Mouse (Mus musculus): ENCODE data around the gene Psmb2. TPM values are rescaled to one million over a fixed set of nuclear protein-coding genes. Genes with fewer than 3 reads are reported as not detected.
A peak's percentile ranks its signal among the peaks of the same experiment; 100 is the strongest.

Psmb2 gene
- total and polyA plus RNA-seq, 2 experiments from 2014 or later = 185 to 497 TPM

DNA sequence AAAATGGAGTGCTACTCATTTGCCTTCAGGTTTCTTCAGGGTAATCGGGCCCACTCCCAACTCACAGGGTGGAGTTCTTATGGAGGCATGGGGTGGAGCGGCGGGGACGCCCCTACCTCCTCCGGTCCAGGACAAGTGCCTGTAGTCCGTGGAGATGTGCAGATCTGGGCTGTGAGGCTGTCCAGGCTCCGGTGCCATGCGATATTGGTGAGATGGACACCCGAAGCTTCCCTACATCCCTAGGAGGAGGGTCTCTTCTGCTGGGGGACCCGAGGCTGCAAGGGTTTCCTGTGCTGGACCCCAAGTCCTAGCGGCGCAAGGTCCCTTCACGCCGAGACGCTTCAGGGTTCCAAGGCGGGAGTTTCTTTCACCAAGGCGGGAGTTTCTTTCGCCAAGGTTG is 54.7 kb downstream of the Psmb2 start:
- WGBS = 2% methylated on average over 18 of the region's 18 CpGs
- no peak for ATAC-seq
- no peak overlapping the region for H3K4me2 ChIP-seq (ENCODE audit: low read depth)

DNA sequence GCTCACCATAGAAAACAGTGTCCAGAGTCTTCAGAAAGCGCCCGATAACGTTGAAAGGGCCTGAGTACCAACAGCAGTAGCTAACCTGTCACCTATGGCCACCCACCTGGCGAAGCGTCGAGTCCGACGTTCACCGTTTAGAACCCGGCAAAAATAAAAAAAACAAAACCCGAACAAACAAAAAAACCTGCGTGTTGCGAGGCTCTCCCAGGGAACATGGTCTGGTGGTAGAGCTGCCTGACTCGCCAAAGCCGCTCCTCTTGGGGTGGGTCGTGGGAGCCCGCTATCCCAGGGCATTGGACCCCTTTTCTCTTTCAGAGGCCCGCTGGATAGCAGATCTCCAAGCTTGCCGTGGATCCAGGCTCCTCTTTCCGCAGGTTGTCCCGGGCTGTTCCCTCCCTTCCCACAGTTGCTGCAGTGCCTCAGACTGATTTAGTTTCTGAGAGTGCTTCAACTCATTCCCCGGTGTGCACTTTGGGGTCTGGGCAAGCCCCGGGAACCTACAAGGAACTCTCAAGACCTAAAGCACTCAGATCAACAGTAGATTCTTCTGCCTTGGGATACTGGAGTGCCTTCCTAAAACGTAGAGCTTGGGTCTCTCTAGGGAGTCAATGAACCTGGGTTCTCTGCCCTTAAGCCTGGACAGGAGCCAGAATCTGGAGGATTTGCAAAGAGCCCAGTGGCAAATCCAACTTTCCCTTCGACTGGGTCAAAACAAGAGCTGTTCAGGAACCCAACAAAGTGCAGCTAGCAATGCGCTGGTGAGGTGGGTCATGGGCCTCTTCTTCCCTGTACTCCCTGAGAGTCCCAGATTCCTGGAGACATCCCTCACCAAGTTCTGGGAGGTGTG is 55.3 kb downstream of the Psmb2 start:
- Histone ChIP-seq H3K9ac (no peak overlapping the region), H3K27me3 (ENCODE audit: insufficient read depth, low read length) (peaks cover 68% of the 10 kb centered on the region), H3K4me2 (ENCODE audit: low read depth) (no peak overlapping the region), H3K9me3 (ENCODE audit: low read length) (no peaks in the 10 kb centered on the region), H3K4me1 (ENCODE audit: insufficient read depth) (no peaks in the 10 kb centered on the region), H3K27ac (ENCODE audit: low read depth, low read length) (no peak overlapping the region), H3K36me3 (ENCODE audit: insufficient read depth) (no peaks in the 10 kb centered on the region), H3K4me3 (ENCODE audit: low read depth, low read length) (no peak overlapping the region)
- 4% methylated on average over 26 of the region's 26 CpGs for WGBS
- TF ChIP-seq CTCF (IDR thresholded peaks at IDR 0.05; ENCODE audit: low read depth) = no peak
- DNase-seq = no peak
- ATAC-seq = no peak

More for the DNA sequence above, 54.7 kb downstream of the Psmb2 start:
- Histone ChIP-seq H3K9ac (no peak overlapping the region), H3K27ac (ENCODE audit: low read depth, low read length) (no peak overlapping the region), H3K36me3 (ENCODE audit: insufficient read depth) (no peaks in the 10 kb centered on the region), H3K9me3 (ENCODE audit: low read length) (no peaks in the 10 kb centered on the region), H3K4me1 (ENCODE audit: insufficient read depth) (no peaks in the 10 kb centered on the region), H3K27me3 (ENCODE audit: insufficient read depth, low read length) (peaks cover 63% of the 10 kb centered on the region), H3K4me3 (ENCODE audit: low read depth, low read length) (no peak overlapping the region)
- DNase-seq = no peak
- no peak for TF ChIP-seq CTCF (IDR thresholded peaks at IDR 0.05; ENCODE audit: low read depth)

DNA sequence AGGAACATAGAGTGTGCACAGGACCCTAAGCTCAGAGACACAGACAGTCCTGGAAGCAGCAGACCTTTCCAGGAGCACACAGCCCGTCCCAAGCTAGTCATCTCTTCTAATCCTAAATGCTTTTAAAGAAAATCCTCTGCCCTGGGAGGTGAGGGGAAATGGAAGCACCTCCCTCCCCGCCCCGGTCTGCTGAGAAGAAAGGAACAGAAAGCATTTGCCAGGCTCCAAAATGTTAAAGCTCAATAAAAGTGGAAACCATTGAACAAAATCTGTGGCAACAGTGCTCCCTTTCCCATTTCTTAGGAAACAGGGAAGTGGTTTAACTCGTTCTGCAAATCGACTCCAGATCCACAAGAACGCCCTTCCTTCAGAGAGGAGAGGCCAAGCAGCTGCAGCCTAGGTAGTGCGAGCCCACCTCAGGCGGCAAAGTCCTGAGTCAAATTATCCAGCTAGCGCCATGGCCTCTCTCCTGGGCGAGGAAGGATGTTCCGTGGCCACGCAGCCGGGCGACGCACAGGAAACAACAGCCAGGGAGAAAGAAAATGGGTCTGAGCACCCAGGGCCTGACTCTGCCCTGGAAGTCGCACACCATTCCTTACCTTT is 56.7 kb downstream of the Psmb2 start:
- 3% methylated on average over 16 of the region's 16 CpGs for WGBS
- DNase-seq = no peak
- Histone ChIP-seq H3K27ac (ENCODE audit: low read depth, low read length) (no peak overlapping the region), H3K36me3 (ENCODE audit: insufficient read depth) (no peaks in the 10 kb centered on the region), H3K4me1 (ENCODE audit: insufficient read depth) (no peaks in the 10 kb centered on the region), H3K9me3 (ENCODE audit: low read length) (no peaks in the 10 kb centered on the region), H3K9ac (no peak overlapping the region), H3K27me3 (ENCODE audit: insufficient read depth, low read length) (peaks cover 76% of the 10 kb centered on the region), H3K4me3 (ENCODE audit: low read depth, low read length) (no peak overlapping the region; the same call in 1 of the 2 replicates), H3K4me2 (ENCODE audit: low read depth) (no peak overlapping the region)
- TF ChIP-seq CTCF (IDR thresholded peaks at IDR 0.05; ENCODE audit: low read depth) = no peak
- ATAC-seq = no peak

GRCm38 (mm10) chr4:126734700-126735381 is 57.4 kb downstream of the Psmb2 start:
- H3K4me2 ChIP-seq (ENCODE audit: low read depth) = peak overlapping the region; percentile 40
- H3K9ac ChIP-seq = no peak overlapping the region
- no peak overlapping the region for H3K27ac ChIP-seq (ENCODE audit: low read depth, low read length)
- H3K9me3 ChIP-seq (ENCODE audit: low read length) = no peaks in the 10 kb centered on the region
- 3% methylated on average over 51 of the region's 51 CpGs for WGBS
- no peaks in the 10 kb centered on the region for H3K4me1 ChIP-seq (ENCODE audit: insufficient read depth)
- H3K4me3 ChIP-seq (ENCODE audit: low read depth, low read length) = peak overlapping the region; percentile 21
- H3K36me3 ChIP-seq (ENCODE audit: insufficient read depth) = no peaks in the 10 kb centered on the region
- ATAC-seq (peak; percentile 5; the same call in 1 of the 2 replicates), DNase-seq (no peak)
- H3K27me3 ChIP-seq (ENCODE audit: insufficient read depth, low read length) = peaks cover 76% of the 10 kb centered on the region
- no peak for TF ChIP-seq CTCF (IDR thresholded peaks at IDR 0.05; ENCODE audit: low read depth)

- TF ChIP-seq CTCF (IDR thresholded peaks at IDR 0.05; ENCODE audit: low read depth) = no peak
These were observed 58.1 kb downstream of the Psmb2 start for GRCm38 (mm10) chr4:126735382-126736000.

GRCm38 (mm10) chr4:126736001-126736414 is 58.6 kb downstream of the Psmb2 start, which contains the start of gene Tfap2e:
Gene Tfap2e (minus strand): TSS chr4:126736240.
- Histone ChIP-seq H3K4me3 (ENCODE audit: low read depth, low read length) (peak within 1 kb of the TSS; percentile 21), H3K9me3 (ENCODE audit: low read length) (no peaks in the 10 kb centered on the region), H3K27ac (ENCODE audit: low read depth, low read length) (no peak within 1 kb of the TSS), H3K9ac (no peak within 1 kb of the TSS), H3K27me3 (ENCODE audit: insufficient read depth, low read length) (peaks cover 65% of the 10 kb centered on the region), H3K4me2 (ENCODE audit: low read depth) (peak within 1 kb of the TSS; percentile 40), H3K4me1 (ENCODE audit: insufficient read depth) (no peaks in the 10 kb centered on the region), H3K36me3 (ENCODE audit: insufficient read depth) (no peaks in the 10 kb centered on the region)
- no peak for TF ChIP-seq CTCF (IDR thresholded peaks at IDR 0.05; ENCODE audit: low read depth)
- 3% methylated on average over 31 of the region's 32 CpGs for WGBS
- ATAC-seq (peak; percentile 78), DNase-seq (peak; percentile 68)

More at GRCm38 (mm10) chr4:126735382-126736000, 58.1 kb downstream of the Psmb2 start:
- H3K9ac ChIP-seq = no peak overlapping the region
- H3K36me3 ChIP-seq (ENCODE audit: insufficient read depth) = no peaks in the 10 kb centered on the region
- DNase-seq = no peak
- H3K4me1 ChIP-seq (ENCODE audit: insufficient read depth) = no peaks in the 10 kb centered on the region
- peaks cover 70% of the 10 kb centered on the region for H3K27me3 ChIP-seq (ENCODE audit: insufficient read depth, low read length)
- WGBS = 3% methylated on average over 38 of the region's 62 CpGs
- peak overlapping the region; percentile 21 for H3K4me3 ChIP-seq (ENCODE audit: low read depth, low read length)
- H3K27ac ChIP-seq (ENCODE audit: low read depth, low read length) = no peak overlapping the region
- H3K9me3 ChIP-seq (ENCODE audit: low read length) = no peaks in the 10 kb centered on the region
- peak overlapping the region; percentile 40 for H3K4me2 ChIP-seq (ENCODE audit: low read depth)
- no peak for ATAC-seq

Measured in forebrain, postnatal 0 days (tissue).